Mouse (Mus musculus) ES-E14 (cell line): Measurements from ENCODE around the gene Prrc2a.

Source experiments
- CHD2 ChIP-seq: IDR thresholded peaks from 2 replicates; pipeline ENCODE4 v1.6.1; 2014; ENCODE audit warnings: mild to moderate bottlenecking, low read depth, low read length, inconsistent platforms
- HCFC1 ChIP-seq: IDR thresholded peaks from 2 replicates; pipeline ENCODE4 v1.6.1; 2012; ENCODE audit warnings: low read length, inconsistent platforms, borderline replicate concordance; ENCODE audit not compliant: insufficient read depth
- MAFK ChIP-seq: IDR thresholded peaks from 2 replicates; pipeline ENCODE4 v1.6.1; 2014; ENCODE audit warnings: mild to moderate bottlenecking, low read depth, low read length, inconsistent platforms; ENCODE audit not compliant: insufficient read depth
- ZC3H11A ChIP-seq: IDR thresholded peaks from 2 replicates; pipeline ENCODE4 v1.6.1; 2012; ENCODE audit warnings: low read depth, mild to moderate bottlenecking, inconsistent platforms, low read length, borderline replicate concordance

GRCm38 (mm10) chr17:35131500-35132173, 33.1 kb downstream of the Prrc2a start, which contains the start of gene Apom:
- no peak for TF ChIP-seq CHD2
- TF ChIP-seq ZC3H11A = no peak
- no peak for TF ChIP-seq HCFC1
- TF ChIP-seq MAFK = no peak
